Mouse (Mus musculus) natural killer cell, adult 2 months (primary cell): ENCODE measurements at regions not wholly inside any gene's neighbourhood (a gene's known extent, or its start where the extent isn't known, plus 50 kb on each side); places are given as distances from the start of the nearest gene placed in this dataset.

Experiments
- DNase-seq, 2 experiments: peaks; one replicate each; pipeline ENCODE4 v3.0.0; 2022; ENCODE audit warnings: low spot score in 2 of 2

DNA sequence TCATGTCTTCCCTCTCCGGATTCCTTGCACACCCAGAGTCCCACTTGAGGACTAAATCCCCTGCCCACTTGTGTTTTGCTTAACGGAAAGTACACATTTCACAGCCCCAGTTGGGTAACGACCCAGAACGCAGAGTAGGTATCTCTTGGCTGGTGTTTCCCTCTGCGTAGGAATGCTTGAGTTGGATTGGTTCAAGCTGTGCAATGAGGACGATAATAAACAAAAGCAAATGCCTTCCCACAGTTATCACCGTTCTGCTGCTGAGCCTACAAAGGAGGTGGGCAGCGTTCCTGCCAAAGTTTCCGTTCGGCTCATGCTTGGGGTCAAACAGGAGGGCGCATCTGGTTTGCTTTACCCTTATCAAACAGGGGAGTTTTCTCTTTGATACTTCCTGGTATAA is 212.3 kb upstream of the Sfrp2 start:
- DNase-seq, result no peak

DNA sequence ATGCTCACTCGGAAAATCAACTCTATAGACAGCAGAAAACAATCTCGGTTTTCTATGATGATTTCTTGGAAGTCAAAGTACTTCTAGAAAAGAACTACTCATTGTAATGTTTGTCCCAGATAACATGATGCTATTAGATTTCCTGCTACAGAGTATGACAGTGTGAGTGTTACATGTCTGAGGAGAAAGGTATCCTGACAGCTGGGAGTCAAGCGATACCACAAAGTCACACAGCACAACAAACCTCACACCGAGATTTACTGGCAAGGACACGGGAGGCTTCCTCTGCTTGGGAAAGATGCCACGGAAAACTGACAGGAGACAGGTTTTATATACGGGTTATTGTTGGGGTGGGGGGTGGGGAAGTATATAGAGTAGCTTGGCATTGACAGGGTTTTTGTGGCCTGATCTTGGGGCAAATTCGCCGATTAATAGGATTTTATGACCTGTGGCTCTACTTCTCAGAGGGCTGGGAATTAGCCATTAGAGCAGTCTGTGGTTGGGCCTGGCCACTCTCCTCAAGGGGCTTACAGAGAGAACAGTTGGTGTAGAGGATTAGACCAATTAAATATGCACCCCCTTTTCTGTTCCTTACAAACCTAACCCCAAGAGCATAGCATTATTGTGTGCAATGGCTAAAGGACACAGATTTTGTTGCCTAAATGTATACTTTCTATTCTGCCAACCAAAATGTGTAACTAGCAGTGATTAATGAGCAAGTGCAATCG is 209.2 kb upstream of the Sfrp2 start:
- DNase-seq, result no peak

DNA sequence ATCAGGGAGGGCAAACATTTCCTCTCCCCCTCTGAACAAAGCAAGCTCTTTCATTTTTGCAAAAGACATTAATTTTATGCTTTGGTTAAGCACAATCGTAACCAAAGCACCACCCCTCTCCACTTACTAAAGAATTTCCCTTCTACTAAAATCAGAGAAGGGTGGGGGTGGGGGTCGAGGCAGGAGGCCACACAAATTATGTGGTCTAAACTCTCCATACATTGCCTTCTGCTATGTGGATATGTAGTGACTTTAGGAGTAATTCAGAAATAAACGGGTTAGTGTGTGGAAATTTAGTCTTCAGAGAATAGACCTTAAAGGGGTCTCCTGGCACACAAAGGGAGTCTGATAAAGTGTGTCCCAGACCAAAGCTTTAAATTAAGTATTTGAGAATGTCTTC is 204.1 kb upstream of the Sfrp2 start:
- no peak for DNase-seq

- no peak for DNase-seq
These were observed 190.6 kb upstream of the Sfrp2 start for GRCm38 (mm10) chr3:83575526-83575925.

- DNase-seq, result no peak
These were observed 190.0 kb upstream of the Sfrp2 start for GRCm38 (mm10) chr3:83576155-83576554.

- DNase-seq, result no peak
These were observed 185.4 kb upstream of the Sfrp2 start for GRCm38 (mm10) chr3:83580766-83581165.

- no peak for DNase-seq
These were observed 183.9 kb upstream of the Sfrp2 start for GRCm38 (mm10) chr3:83582256-83582655.

GRCm38 (mm10) chr3:83583071-83583672 is 182.9 kb upstream of the Sfrp2 start:
- DNase-seq, result no peak

DNA sequence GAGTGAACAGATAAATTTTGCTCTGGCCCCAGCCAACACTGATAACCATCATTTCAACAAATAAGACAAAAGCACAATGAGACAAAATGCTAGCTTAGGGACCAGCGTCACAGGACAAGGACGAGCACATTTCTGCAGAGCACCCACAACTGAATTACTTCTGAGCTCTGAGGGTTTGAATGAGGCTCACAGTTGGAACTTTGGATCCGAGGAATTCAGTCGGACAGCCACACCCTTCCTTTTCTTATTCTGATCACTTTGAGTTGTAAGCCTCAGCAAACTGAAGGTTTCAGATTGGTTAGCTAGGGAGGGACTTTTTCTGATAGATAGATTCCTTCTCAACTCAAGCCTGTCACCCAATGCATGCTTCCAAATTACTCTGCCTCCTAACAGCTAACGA is 180.0 kb upstream of the Sfrp2 start:
- no peak for DNase-seq

DNA sequence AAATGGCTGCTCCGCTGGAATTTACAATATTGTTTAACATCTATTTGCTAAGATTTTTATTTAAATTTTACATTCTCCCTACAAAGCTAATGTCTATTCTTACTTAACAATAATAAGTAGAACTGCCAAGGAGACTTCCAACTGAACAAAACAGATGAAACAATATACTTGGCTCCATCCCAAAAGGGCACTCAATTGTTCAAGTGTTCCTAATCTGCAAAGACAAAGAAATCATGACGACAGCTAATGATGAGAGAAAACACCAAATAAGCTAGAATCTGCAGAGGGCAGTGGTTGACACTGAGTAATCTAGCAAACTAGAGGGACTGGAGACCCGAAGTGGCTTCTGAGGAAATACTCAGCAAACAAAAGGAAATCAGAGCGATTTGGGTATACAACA is 179.6 kb upstream of the Sfrp2 start:
- no peak for DNase-seq

DNA sequence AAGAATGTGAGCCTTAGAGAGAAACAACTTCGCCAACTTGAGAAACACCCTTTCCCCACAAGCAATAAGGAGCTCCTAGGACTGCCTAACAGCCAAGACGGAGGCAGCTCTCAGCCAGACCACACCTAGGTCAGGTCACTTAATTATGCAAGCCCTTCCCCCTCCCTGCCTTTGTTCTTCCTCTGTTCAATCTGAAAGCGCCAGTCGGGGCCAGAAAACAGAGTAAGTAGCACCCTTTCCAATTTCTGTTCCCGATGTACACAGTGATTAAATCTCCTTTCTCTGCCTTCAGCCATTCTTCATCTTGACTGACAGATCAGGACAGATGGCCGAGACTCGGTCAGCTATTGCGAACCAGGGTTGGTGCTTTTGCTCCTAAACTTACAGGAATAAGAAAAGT is 177.0 kb upstream of the Sfrp2 start:
- DNase-seq, result no peak

GRCm38 (mm10) chr3:83591206-83591605 is 174.9 kb upstream of the Sfrp2 start:
- no peak for DNase-seq

DNA sequence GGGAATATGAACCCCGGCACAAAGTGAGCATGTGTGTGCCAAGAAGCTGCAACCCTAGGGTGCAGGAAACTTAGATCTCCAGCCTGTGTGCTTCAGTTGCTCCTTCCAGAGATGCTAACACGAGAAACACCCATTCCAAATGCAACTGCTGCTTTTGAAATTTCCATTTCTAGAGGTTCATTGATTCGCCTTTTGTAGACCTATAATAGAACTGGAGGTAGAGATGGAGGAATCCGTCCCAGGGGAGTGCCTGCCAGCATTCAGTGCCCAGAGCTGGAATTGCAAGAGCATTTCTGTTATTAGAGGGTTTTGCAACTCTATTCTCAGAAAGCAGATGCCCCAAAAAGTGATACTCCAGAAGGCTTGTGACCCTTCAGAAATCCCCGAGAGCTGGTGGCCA is 172.8 kb upstream of the Sfrp2 start:
- DNase-seq, result no peak

- DNase-seq, result no peak
These were observed 164.6 kb upstream of the Sfrp2 start for GRCm38 (mm10) chr3:83601506-83601905.

DNA sequence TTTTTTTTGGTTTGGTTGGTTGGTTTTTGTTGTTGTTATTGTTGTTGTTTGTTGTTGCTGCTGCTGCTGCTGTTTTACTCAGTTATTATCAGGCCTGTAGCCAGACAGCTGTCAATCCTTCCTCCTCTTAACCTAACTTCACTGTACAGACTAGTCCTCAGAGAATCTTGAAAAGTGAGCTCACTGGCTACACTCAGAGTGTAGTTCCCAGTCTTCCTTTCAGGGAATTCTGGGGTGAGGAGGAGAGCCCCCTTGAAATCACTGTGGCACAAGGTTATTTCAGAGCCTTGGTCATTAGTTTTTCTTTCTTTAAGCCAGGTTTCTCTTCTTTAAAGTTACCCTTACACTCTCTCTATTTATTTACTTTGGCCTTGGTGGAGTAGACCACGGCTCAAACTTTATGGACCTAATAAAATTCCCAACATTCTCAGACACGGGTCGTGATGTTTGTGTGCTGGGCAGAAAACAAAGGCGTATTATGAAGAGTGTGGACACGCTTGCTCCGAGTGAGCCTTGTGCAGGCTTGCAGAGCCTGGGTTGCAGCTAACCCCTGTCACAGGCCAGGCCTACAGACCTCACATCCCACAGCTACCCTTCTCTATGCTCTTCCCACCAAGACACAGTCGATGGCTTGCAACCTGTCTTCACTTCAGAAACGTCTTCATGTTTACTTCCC is 156.9 kb upstream of the Sfrp2 start:
- no peak for DNase-seq

- DNase-seq, result no peak
These were observed 145.7 kb upstream of the Sfrp2 start for GRCm38 (mm10) chr3:83620435-83620834.

- DNase-seq, result no peak
These were observed 133.1 kb upstream of the Sfrp2 start for GRCm38 (mm10) chr3:83633032-83633431.

GRCm38 (mm10) chr3:83640433-83640832 is 125.7 kb upstream of the Sfrp2 start:
- DNase-seq, result no peak

- no peak for DNase-seq
These were observed 102.4 kb upstream of the Sfrp2 start for GRCm38 (mm10) chr3:83663716-83664115.

DNA sequence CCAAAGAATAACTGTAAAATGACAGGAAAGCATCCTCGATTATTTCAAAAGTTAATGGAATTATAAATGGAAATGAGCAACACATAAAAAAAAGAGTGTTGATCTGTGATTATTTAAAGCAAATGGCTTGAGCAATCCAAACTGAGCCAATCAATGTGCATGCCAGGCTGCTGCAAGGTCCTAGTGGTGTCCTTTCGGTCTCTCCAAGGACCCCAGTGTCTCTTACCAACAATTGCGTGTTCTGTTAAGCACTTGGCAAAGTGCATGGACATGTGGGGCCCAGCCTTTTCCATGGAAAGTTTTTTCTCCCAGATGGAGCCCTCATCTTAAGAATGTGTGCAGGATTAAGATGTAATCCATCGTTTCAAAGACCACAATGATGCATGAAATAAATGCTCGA is 90.0 kb upstream of the Sfrp2 start:
- DNase-seq, result no peak

DNA sequence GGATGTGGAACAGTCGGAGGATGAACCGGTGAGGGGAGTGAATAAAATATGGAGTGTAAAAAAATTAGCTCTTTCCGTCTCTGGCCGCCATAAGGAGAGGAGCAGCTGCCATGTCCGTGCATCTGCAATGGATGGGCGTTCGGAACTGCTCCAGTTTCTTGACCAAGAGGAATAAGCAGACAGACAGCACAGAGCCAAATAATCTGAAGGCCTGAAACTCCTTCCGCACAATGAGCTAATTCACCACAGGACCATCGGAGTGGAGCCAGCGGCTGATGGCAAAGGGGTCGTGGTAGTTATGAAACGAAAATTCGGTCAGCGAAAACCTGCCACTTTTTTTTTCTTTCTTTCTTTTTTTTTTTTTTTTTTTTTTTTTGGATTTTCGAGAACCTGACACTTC is 79.5 kb upstream of the Sfrp2 start:
- no peak for DNase-seq

- no peak for DNase-seq
These were observed 78.6 kb upstream of the Sfrp2 start for GRCm38 (mm10) chr3:83687503-83687902.
